Mouse (Mus musculus): ENCODE data around the gene C7.

The C7 gene

GRCm38 (mm10) chr15:4973355-4973754, 90.2 kb downstream of the C7 start:
- DNase-seq = no peak

All from kidney, adult 18-20 months (tissue).